Mouse (Mus musculus): ENCODE results near the gene Pecam1.

DNA sequence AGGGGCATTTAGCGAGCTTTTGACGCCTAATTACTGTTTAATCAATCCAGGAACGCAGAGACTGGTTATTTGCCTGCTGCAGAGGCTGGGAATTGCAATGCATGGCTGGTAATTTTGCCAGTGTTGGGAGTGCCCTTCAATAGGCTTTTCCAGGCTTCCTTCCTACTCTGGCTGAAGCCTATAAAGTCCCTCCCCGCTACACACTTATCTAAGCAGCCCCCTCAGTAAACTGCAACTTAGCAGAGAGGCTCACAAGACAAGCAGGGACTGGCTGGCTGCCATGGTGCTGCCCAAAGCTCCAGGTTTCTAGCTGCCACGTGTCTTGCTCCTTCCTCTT lies 111.1 kb downstream of the Pecam1 start:
- TF ChIP-seq EP300 (IDR thresholded peaks at IDR 0.05; ENCODE audit: insufficient read depth, low read depth, low read length) (no peak), POLR2A (IDR thresholded peaks at IDR 0.05; ENCODE audit: insufficient read depth, low read length) (no peak), CTCF (IDR thresholded peaks at IDR 0.05; ENCODE audit: low read depth, low read length) (no peak)
